Mouse (Mus musculus): ENCODE results near the gene Spata5.
"Not testable (repeated sequence)": the region's sequence is repeated elsewhere in the genome, so short reads cannot be mapped to it uniquely, and the experiment has no call there.

Gene Spata5

DNA sequence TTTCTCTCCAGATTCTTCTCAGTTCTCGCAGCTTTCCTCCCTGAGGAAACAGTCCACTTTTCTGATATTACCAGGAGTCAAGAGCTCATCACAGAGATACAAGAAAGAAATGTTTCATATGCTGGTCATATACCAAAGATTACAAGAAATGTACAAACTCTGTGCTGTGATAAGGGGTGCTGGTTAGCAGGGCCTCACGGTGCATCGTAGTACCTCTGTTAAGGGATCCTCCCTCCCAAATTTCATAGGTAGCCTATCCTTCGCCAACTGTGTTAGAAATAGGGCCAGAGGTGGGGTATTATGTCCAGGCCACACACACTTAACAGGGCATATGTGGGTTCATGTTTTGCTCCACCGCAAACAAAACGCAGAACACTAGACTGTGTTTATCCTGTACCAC lies 157.1 kb downstream of the Spata5 start:
- DNase-seq = no peak

DNA sequence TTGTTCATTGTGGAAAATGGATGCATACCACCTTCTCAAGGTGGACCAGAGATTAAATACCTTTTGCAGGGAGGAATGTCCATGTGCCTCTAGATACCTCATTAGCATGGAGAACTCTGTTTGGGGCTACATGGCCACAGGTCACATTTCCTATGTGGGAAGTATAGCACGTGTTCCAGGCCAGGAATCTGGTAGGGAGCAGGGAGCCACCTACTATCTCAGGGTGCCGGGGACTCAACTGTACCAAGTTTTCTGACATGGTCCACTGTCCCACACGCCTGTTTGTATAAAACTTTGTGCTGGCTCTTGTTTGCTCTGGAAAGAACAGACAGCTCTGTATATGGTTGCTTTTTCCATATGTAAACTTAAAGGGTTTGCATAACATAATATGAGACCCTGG lies 158.0 kb downstream of the Spata5 start:
- no peak for DNase-seq

DNA sequence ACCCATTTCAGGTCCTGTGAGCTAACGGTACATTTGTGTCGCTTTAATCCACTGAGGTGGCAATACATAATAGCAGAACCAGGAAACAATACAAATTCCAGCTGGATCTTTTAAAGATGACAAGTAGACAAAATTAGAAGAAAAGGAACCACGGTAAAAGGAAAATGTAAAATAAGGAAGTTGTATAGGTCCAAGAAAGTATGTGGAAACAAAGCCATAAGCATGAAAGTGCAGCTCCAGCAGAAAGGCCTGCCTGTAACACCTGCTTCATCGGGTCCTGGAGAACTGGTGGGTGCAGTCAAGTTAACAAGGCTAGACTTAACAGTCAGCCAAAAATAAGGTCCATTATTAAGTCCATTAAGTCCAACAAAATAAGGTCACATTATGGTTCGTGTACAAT lies 164.9 kb downstream of the Spata5 start:
- no peak for DNase-seq

DNA sequence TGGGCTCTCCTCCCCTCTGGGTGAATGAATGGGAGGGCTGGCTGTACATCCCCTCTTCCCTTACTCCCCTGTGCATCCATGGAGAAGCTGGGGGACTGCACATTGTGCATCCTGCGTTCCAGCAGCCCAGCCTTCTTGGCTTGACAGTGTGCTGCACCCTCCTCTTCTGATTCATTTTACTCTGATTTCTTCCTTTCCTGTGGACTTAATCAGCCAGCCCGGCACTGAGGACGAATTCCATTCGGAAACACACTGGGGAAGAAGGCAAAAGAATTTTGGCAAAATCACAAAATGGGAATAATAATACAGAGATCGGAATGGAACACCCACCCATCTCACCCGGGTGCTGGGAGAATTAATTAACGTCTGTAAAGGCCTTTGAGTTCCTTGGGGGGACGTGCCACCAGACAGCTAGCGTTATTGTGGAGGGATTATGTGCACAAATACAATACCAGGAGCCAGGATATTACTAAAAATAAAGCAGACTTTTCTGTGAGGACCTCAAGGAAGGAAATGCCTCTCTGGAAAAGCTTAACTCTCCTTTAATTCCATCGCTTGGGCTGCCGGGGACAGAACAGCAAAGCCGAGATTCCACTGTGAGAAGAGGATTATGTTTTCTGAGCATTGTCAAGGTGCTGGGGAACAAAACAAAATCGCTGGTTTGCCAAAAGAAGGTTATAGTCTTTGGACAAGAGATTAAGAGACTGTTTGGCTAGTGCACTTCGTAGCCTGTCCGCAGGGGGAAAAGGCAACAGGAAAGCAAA lies 166.5 kb downstream of the Spata5 start:
- no peak for DNase-seq

DNA sequence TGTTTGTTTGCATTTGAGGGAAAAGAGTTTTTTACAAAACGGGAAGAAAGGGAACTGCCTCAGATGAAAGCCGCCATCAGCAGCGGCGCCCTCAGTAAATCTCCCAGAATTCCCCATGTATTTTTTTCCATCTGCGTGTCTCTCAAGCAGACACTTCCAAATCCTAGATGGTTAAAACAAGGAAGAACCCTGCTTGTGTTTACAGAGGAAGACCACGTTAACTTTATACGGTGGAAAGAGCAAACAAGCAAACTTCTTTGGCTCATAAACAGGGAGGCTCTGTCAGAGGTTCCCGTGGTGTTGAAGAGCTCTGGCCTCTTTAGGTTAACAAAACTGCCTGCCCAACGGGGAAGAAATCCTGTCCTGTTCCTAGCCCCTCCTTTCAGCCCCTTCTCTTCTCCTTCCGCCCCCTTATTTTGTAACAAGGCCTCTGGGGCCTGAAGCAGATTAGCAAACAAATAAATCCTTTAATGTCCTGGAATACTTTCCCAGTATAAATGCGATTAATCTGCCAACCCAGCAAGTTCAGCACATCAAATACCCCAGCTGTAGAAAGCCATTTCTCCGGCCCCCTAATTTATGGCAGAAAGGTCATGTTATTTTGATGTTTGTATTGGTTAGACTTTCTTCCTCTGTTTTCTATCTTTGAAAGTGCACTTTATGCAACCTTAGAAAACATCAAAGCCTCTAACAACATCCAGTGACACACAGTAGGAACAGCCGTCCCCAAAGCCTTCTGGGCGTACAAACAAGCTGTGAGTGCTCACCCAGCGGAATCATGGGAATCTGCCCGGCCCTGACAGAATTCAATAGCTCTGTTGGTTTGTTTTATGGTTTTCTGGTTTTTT lies 167.3 kb downstream of the Spata5 start:
- no peak for DNase-seq

DNA sequence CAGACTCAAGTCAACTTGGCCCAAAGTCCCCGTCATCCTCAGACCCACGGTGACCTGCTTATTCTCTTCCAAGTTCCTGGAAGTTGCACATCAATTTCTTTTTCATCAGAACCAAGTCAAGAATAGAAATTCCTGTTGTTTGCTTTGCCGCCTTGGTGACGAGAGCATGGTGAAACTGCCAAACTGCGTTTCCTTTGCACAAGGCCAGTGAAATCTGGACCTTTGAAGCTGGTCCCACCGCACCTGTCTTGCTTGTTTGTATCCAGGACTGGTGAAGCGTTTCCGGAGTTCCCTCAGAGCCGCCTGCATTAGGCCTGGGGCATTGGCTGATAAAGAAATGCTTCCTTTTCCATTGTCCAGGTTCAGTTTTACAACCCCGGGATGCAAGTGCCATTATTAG lies 176.0 kb downstream of the Spata5 start:
- DNase-seq = no peak

DNA sequence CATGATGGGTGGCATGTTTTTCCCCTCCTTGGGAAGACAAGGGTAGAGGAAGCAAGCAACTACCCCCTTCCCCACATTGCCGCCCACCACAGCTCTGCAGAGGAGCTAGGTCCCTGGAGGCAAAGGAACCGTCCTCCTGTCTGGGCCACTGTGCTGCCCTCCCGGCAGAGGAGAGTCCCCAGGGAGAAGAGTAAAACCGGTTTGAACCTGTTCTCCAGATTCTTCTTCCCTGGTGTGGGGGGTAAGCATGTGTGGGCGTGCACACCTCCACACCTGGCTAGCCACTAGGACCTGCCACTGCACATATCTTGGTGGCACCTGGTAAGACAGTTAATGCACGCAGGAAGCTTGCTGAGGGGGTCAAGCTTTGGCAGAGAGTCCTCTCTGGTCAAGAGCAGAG lies 176.8 kb downstream of the Spata5 start:
- no peak for DNase-seq

DNA sequence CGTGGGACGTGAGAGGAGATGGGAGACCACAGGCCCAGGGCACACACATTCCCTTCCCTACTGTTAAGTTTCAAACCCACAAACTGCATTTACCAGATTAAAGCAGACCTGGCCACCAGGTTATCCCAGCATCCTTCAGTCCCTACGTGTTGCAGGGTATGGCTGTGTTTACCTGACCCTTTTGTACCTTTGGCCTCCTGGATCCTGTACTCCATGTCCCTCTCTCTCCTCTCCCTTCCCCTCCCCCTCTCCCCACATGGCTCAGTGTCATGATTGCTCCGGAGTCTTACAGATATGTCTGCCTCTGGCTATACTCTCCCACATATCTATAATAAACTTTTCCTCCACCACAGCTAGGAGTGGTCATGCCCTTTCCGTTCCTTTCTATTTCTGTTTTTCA lies 177.5 kb downstream of the Spata5 start:
- no peak for DNase-seq

DNA sequence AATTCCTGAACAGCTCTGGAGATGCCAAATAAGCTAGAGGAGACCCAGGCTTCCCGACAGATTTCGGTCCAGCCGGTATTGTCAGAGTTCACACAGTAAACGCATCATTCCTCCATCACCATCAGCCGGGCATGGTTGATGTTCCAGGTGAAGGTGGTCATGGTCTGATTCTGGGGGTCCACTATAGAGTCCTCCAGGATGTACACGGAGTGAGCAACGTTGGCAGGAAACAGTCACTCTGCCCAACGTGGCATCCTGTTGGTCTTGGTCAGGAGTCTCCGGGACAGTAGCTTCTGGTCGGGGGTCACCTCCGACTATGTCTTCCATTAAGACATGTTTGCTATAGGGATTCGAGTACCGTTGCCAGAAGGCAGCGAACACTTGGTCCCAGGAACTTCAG lies 179.9 kb downstream of the Spata5 start:
- DNase-seq = not testable (repeated sequence)

DNA sequence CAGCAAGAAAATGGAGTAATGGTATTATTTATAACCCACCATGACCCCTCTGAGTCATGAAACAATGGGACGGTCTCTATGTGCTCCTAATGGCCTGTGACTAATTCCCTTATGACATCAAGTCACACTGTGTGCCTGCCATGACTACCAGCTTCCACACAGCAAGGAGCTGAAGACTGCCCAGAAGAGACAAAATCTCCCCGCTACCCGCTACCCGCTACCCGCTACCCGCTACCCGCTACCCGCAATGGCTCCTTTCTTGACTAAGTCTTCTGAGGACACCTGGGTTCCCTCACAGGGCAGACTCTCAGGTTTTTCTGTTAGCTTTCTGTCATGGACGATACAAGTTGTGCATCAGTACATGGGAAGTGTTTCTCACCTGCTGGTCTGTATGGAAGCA lies 182.7 kb downstream of the Spata5 start:
- DNase-seq = no peak

DNA sequence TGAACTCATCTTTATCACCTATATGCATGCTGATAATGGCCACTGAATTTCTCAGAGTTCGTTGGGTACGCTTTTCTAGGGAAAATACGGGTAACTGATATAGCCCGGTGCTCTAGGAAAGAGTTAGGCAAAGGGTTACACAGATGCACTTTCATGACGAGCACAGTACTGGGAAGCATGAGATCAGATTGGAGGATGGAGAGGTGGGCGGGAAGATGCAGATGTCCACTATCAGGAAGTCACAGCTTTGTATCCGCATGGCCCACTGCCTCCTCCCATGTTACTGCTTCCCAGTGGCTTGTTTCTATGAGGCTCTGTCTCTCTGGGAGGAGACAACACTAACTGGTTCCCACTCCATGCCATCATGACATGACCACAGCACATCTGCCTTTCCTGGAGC lies 183.2 kb downstream of the Spata5 start:
- DNase-seq = no peak

DNA sequence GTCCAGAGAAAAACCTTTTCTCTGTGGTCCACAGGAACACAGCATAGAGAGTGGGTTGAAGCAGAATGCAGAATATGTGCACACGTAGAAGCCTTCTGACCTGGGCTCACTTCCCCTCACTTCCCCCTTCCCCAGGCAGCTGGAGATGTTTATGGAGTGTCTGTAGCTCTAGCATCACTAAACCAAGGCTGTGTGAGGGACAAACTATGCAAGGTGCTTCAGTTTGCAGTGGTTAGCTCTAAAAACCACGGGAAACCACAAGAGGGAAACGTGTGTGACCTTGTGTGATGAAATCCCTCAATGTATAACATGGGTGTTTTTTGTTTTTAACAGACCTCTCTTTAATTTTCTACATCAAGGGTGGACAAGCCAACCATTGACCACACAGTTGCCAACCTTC lies 183.8 kb downstream of the Spata5 start:
- DNase-seq = no peak

DNA sequence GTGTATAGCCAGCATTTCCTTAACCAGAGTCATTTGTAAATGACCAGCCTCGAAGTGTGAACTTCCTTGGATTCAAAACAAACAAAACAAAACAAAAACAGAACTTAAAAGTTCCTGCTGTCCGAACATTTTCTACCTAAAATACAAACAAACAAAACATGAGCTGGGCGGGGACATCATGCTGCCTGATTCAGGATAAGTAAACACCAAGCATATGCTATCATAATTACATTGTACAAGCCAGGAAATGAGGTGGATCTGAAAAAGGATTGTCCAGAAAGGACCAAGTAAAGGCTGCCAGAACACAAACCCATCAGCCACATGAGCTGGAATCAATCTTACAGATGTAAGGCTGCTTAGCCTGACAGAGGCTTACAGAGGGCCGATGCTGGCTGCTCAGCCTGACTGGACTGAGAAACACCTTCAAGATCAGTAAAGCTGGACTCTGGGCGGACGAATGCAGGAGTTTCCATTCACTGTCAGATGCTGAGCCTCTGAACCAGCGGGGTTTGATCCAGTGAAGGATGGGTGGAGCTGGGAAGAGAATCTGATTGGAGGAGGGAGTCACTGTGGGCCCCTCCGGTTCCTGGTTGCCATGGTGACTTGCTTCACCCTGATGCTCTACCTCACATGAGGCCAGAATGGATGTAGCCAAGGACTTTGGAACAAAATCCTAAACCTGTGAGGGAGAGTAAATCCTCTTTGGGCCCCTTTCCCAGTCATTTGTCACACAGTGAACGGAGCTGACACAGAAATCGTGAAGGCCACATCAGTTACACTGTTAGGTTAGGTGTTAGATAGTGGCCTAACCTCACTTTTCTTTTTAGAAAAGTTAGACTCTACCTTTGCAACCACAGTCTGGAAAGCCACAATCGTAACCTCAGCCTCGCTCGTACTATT lies 185.5 kb downstream of the Spata5 start:
- DNase-seq = no peak

DNA sequence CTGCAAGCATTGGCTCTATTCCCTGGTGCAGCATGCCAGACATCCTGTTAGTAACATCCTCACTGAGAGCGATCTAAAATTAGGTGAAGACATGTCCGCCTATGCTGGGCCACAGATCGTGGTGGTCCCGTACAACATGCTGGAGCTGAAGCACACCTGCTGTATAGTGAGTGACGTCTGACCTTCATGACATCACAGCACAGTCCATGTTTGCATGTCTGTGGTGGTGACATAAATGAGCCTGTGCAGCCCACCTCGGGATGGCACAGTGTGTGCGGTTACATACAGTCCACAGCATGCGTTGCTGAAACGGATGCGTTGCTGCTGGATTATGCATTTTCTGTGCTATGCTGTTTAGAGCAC lies 186.2 kb downstream of the Spata5 start:
- DNase-seq = peak; percentile 16

DNA sequence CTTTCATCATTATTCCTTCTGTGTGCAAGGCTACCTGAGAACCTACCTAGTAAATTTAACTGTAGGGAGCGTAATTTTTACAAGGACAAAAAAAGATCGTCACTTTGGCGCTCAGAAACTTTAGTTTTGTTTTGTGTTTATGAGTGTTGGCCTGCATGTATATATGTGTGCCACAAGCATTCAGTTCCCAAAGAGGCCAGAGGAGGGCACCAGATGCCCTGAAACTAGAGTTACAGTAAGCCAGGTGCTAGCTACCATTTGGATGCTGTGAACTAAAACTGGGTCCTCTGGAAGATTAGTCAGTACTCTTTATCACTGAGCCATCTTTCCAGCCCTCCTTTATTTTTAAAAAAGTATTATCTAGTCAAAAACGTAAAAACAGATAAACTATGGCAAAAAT lies 189.2 kb downstream of the Spata5 start:
- peak; percentile 31 for DNase-seq

DNA sequence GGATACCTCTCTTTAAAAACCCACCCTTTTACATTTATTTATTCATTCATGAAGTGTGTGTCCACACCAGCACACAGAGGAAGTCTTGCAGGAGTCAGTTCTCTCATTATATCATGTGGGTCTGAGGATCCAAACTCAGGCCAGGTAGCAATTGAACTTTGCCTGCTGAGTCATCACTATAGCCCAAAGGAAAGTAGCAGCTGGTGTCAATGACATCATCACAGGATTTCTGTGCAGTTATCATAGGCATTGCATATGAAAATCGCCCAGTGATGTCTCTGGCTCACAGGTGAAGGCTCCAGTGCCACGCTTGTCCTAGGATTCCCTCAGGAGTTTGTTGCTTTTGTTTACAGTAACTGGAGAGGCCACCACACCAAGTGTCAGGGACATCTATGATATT lies 191.0 kb downstream of the Spata5 start:
- no peak for DNase-seq

DNA sequence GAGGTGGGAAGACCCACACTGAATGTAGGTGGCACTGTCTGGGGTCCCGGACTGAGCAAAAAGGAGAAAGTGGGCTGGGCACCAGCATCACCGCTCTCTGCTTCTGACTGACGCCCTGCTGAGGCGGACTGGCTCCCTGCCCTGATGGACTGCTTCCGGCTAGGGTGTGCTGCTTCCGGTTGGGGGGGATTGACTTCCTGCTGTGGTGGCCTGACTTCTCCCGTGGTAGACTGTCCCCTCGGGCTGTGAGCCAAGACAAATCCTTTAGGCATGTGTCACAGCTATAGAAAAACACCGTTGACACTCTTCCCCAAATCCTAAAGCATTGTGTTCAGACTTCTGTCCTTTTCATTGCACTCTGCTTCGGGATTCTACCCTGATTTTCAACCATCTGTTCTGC lies 194.0 kb downstream of the Spata5 start:
- DNase-seq = peak; percentile 13

DNA sequence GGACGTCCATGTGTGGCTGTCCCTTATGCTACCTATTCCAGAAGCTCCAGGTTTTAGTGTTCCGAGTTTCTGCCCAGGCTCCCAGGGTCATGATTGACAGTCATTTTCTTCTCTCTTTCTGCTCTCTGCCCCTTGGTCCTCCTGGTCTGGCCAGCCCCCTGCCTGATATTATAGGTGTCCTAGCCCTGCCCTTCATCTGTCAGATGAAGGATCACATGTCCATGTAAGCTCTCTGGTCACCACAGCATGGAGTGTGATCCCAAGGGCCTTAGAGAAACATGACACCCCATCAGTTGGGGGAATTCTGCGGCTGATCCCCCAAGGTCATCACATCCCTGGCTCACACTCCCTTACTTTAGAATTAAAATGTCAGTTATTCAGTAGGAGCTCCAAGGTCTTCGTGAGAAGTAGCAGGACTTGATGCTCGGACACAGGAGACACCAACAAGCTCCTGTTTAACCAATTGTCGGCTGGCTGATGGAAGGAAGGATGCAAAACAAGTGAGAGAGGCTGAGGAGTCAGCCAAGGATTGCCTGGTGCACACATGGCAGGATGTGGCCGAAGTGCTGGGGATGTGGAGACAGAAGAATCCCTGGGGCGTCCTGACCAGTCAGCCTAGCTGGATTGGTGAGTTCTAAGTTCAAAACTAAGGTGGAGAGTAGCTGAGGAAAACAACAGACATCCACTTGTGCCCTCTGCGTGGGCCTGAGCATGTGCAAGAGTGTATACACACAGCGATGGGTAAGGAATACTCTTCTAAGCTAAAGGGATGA lies 195.4 kb downstream of the Spata5 start:
- no peak for DNase-seq

DNA sequence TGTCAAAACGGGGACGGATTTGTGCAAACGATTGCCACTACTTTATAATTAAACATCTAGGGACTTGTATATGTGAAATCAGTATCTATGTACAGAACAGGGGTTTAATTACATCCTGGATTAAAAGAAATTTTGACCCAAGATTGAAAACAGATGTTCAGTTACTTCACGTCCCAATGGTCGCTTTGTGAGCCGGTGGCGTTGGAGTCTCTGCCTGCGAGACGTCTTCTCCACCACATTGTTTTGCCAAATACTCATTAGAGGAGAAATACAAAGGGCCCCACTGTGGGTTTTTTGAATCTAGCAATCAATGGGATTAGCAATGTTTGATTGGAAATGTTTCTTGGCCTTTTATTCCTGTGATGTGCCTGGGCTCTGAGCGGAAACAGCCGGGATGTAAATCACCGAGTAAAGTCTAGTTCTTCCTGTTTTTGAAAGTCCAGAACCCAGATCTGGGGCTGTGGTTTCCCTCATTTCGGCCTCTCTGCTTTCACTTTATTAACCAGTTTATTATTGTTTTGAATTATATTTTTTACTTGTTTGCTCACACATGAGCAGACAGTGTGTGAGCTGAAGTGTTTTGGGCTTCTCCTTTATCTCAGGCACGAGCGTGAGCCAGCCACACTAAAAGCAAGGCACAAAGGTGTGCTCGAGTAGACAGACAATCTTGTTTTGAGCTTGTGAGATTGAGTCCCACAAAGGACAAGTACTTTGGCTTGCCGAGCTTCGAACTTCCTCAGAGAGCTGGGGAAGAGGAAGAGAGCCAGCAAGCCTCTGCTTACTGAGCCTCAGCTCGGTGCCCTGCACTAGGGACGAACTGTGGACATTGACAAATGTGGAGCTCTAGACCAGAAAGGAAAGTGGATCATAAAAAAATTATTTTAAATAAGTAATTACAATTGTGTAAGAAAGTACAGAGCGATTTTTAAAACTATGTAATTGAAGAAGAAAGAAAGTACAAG lies 197.2 kb downstream of the Spata5 start:
- no peak for DNase-seq

Measured in thymus, postnatal 14 days (tissue).